Mouse (Mus musculus): Measurements from ENCODE around the gene Spindoc. TPM values are rescaled to one million over a fixed set of nuclear protein-coding genes. Genes with fewer than 3 reads are reported as not detected.

Spindoc gene
- total and polyA plus RNA-seq, 2 experiments from 2014 or later = 19.0 to 37.1 TPM

- no peak for TF ChIP-seq CTCF (IDR thresholded peaks at IDR 0.05; ENCODE audit: low read depth)
- peaks cover 36% of the 10 kb centered on the region for H3K4me1 ChIP-seq (ENCODE audit: insufficient read depth, low read length)
- no peak for ATAC-seq
- peak overlapping the region; percentile 34 for H3K4me3 ChIP-seq (ENCODE audit: low read length)
- WGBS = 7% methylated on average over 35 of the region's 35 CpGs
- no peaks in the 10 kb centered on the region for H3K9me3 ChIP-seq (ENCODE audit: low read length)
- no peak for DNase-seq (ENCODE audit: low spot score)
- H3K27ac ChIP-seq = peak overlapping the region; percentile 84
- H3K9ac ChIP-seq (replicated peaks; ENCODE audit: low read length) = peak overlapping the region; percentile 58
- H3K27me3 ChIP-seq (ENCODE audit: insufficient read depth, low read length) = no peaks in the 10 kb centered on the region
- H3K4me2 ChIP-seq (ENCODE audit: low read depth, low read length) = peak overlapping the region; percentile 58
- H3K36me3 ChIP-seq (ENCODE audit: insufficient read depth, low read length) = peaks cover 11% of the 10 kb centered on the region
Observed at GRCm38 (mm10) chr19:7422656-7423027, 39.8 kb upstream of the Spindoc start.

- ATAC-seq (peak; percentile 25; the same call in 1 of the 2 replicates), DNase-seq (ENCODE audit: low spot score) (peak; percentile 80)
- 12% methylated on average over 39 of the region's 48 CpGs for WGBS
- H3K4me1 ChIP-seq (ENCODE audit: insufficient read depth, low read length) = peaks cover 36% of the 10 kb centered on the region
- no peaks in the 10 kb centered on the region for H3K9me3 ChIP-seq (ENCODE audit: low read length)
- H3K27ac ChIP-seq = peak overlapping the region; percentile 84
- peaks cover 4% of the 10 kb centered on the region; the same call in 1 of the 2 replicates for H3K36me3 ChIP-seq (ENCODE audit: insufficient read depth, low read length)
- H3K4me3 ChIP-seq (ENCODE audit: low read length) = peak overlapping the region; percentile 34
- TF ChIP-seq CTCF (IDR thresholded peaks at IDR 0.05; ENCODE audit: low read depth) = no peak
- H3K4me2 ChIP-seq (ENCODE audit: low read depth, low read length) = peak overlapping the region; percentile 58
- no peaks in the 10 kb centered on the region for H3K27me3 ChIP-seq (ENCODE audit: insufficient read depth, low read length)
- peak overlapping the region; percentile 58 for H3K9ac ChIP-seq (replicated peaks; ENCODE audit: low read length)
Observed at GRCm38 (mm10) chr19:7421602-7422591, 39.1 kb upstream of the Spindoc start.

- no peak for ATAC-seq
- no peak for TF ChIP-seq CTCF (IDR thresholded peaks at IDR 0.05; ENCODE audit: low read depth)
- Histone ChIP-seq H3K36me3 (ENCODE audit: insufficient read depth, low read length) (no peaks in the 10 kb centered on the region), H3K27ac (peak overlapping the region; percentile 84; the same call in 1 of the 2 replicates), H3K9ac (replicated peaks; ENCODE audit: low read length) (0 out of 2 replicates have a peak overlapping the region, but pooled peaks have one; percentile 58), H3K4me3 (ENCODE audit: low read length) (no peak overlapping the region), H3K27me3 (ENCODE audit: insufficient read depth, low read length) (no peaks in the 10 kb centered on the region), H3K9me3 (ENCODE audit: low read length) (no peaks in the 10 kb centered on the region), H3K4me2 (ENCODE audit: low read depth, low read length) (peak overlapping the region; percentile 19; the same call in 1 of the 2 replicates), H3K4me1 (ENCODE audit: insufficient read depth, low read length) (peaks cover 42% of the 10 kb centered on the region)
- WGBS = 35% methylated on average over 27 of the region's 27 CpGs
- DNase-seq (ENCODE audit: low spot score) = no peak
Observed at GRCm38 (mm10) chr19:7420841-7421601, 38.2 kb upstream of the Spindoc start.

GRCm38 (mm10) chr19:7420108-7420507 lies 37.3 kb upstream of the Spindoc start:
- no peak for TF ChIP-seq CTCF (IDR thresholded peaks at IDR 0.05; ENCODE audit: low read depth)
- Histone ChIP-seq H3K4me3 (ENCODE audit: low read length) (0 out of 2 replicates have a peak overlapping the region, but pooled peaks have one; percentile 90), H3K4me2 (ENCODE audit: low read depth, low read length) (peak overlapping the region; percentile 88), H3K27me3 (ENCODE audit: insufficient read depth, low read length) (no peaks in the 10 kb centered on the region), H3K4me1 (ENCODE audit: insufficient read depth, low read length) (peaks cover 42% of the 10 kb centered on the region), H3K27ac (0 out of 2 replicates have a peak overlapping the region, but pooled peaks have one; percentile 98), H3K36me3 (ENCODE audit: insufficient read depth, low read length) (no peaks in the 10 kb centered on the region), H3K9me3 (ENCODE audit: low read length) (no peaks in the 10 kb centered on the region), H3K9ac (replicated peaks; ENCODE audit: low read length) (peak overlapping the region; percentile 94)
- DNase-seq (ENCODE audit: low spot score) = no peak
- ATAC-seq = no peak
- WGBS = 36% methylated on average over 12 of the region's 12 CpGs

- Histone ChIP-seq H3K4me2 (ENCODE audit: low read depth, low read length) (peak overlapping the region; percentile 88), H3K36me3 (ENCODE audit: insufficient read depth, low read length) (no peaks in the 10 kb centered on the region), H3K4me3 (ENCODE audit: low read length) (peak overlapping the region; percentile 90), H3K27me3 (ENCODE audit: insufficient read depth, low read length) (no peaks in the 10 kb centered on the region), H3K27ac (peak overlapping the region; percentile 98), H3K9ac (replicated peaks; ENCODE audit: low read length) (peak overlapping the region; percentile 94; the same call in 1 of the 2 replicates), H3K9me3 (ENCODE audit: low read length) (no peaks in the 10 kb centered on the region), H3K4me1 (ENCODE audit: insufficient read depth, low read length) (peaks cover 42% of the 10 kb centered on the region)
- no peak for ATAC-seq
- TF ChIP-seq CTCF (IDR thresholded peaks at IDR 0.05; ENCODE audit: low read depth) = no peak
- 17% methylated on average over 6 of the region's 6 CpGs for WGBS
- DNase-seq (ENCODE audit: low spot score) = no peak
Observed at GRCm38 (mm10) chr19:7419134-7419533, 36.3 kb upstream of the Spindoc start.
